Mouse (Mus musculus) lung, postnatal 10 days (tissue): ENCODE measurements around the gene Srprb.
A peak's percentile ranks its signal among the peaks of the same experiment; 100 is the strongest.
"Not testable (repeated sequence)": the region's sequence is repeated elsewhere in the genome, so short reads cannot be mapped to it uniquely, and the experiment has no call there.

Source experiments
- DNase-seq: peaks from one replicate; pipeline ENCODE4 v3.0.0; 2021

Srprb gene

DNA sequence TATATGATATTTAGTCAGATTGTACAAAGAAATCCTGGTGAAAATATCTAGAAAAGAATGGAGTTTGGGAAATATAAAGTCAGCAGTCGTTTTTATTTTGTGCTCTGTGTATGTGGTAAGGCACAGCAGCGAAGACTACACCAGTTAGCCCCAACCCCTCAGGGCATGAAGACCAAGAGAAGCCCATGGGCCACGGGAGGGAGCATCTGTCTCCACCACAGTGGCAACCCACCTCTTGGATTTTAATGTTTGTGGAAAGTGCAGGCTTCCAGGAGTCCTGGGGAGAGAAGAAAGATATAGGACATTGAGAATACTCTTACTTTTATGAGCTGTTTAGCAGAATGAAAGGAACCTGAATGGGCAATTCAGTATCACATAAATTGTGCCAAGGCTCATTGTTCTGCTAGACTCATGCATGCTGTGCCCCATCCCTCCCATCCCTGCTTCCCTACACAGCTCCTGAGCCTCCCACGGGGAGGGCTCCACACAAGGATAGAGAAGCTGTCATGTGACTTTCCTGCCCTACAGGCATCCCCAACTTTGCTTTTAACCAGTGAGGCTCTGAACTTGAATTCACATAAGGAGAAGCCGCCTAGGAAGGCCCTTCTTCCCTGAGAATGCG lies 7.0 kb upstream of the Srprb start:
- DNase-seq, result no peak

DNA sequence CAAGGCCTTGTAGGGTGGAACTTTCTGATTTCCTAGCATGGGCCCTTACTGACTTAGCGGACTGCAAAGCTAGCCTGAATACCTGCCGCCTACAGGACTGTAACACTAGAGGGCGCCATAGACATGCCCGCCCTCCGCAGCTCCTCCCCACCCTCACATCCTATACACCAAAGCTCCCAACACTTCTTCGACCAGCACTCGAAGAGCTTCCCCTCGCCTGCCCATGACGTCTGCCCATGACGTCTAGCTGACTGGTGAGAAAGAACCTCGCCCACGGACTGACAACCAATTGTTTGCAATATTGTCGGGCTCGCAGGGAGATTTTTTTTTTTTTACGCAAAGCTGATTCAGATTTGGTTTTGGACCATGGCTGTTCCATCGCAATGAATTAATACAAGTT lies 5.9 kb upstream of the Srprb start:
- DNase-seq, result peak; percentile 85

DNA sequence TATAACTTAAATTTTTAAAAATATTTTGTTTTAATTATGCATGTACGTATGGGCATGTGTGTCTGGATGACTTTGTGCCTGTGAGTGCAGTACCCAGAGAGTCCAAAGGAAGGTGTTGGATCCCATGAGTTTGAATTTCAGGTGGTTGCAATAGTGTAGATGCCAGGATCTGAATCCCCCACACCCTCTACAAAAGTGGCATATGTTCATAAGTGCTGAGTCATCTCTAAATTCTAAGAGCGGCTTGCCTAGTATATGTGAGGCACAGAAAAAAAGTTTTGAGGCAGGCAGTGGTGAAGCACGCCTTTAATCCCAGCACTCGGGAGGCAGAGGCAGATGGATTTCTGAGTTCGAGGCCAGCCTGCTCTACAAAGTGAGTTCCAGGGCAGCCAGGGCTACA lies 3.8 kb upstream of the Srprb start:
- DNase-seq, result no peak

DNA sequence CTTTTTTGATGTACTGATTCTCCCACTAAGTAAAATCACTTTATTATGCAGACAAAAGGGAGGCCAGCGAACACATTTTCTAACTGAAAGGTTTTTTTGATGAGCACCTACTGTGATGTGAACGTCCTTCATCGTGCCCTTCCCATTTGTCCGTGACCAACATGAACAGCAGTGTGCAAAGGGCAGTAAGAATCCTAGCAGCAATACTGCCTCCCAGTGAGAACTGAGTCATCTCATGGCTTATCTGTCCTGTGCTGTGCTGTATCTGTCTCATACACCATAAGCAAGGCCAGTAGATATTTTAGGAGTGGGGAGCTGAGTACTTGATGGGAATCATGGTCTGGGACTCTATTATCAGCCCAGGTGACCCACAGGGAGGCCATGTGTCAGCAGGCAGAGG lies 13.5 kb downstream of the Srprb start:
- DNase-seq, result no peak

DNA sequence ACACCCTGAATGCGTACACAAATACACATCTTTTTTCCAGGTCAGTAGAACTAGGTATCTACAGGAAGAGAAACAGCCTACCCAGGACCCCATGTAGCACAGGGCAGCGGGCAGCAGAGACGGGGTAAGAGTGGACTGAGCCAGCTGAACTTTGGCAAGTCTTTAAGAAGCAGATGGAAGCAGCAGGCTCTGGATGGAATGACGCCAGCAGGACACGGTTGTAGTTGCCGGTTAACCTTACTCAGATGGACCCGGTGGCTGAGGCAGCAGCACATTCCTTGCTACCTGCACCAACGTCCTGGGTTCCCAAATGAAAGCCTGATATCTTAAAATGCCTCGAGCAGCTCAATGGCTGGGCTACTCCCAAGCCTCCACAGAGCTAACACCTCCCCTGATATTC lies 15.2 kb downstream of the Srprb start:
- DNase-seq, result peak; percentile 58

DNA sequence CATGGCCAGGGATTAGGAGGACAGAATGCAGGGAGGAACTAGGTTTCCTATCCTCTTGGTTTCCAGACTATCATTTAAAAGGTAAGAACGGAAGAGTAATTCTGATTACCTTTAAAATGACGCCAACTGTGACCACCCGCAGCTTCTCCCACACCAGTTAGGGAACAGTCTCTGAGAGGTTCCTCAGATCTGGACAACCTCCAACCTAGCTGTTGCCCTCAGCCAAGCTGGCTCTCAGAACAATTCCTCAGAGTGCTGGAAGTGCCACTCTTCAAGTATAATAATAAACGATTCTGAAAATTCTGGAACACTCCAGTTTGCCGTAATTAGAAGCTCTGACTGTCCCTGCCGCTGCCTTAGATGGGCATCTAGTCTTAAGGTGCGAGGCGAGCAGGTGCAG lies 16.0 kb downstream of the Srprb start:
- DNase-seq, result peak; percentile 37

DNA sequence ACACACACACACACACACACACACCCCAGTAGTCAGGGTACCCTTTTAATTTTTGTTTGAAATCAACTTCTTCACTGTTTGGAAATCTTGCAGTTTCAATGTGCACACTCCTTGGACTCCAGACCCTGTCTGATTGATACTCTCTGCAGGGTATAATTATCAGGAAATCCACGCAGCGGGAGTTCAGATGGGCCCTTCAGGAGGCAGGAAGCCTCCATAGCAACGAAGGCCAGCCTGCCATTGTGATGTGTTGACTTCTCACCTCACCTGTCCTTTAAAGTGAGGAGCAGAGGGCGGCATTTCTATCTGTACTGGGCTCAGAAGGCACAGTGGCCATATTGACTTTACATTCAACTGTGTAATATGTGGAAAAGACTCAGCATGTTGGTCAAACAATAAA lies 17.1 kb downstream of the Srprb start:
- no peak for DNase-seq

DNA sequence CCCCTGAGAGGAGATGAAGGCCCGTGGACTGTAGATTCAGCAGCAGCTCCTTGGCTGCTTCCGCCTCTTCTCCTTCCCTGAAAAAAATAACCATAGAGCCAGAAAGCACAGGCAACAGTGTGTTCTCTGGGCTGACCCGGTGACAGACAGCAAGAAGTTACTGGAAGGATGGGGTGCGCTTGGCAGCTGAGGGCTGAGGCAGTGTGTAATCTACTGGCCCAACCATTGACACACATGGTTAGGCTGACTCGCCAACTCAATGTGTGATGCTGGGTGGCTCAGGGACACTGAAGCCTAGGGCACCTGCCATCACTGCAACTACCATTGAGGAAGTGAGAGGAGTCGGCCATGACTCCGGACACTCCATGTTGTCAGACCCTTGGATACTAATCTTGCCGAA lies 20.1 kb downstream of the Srprb start:
- no peak for DNase-seq

DNA sequence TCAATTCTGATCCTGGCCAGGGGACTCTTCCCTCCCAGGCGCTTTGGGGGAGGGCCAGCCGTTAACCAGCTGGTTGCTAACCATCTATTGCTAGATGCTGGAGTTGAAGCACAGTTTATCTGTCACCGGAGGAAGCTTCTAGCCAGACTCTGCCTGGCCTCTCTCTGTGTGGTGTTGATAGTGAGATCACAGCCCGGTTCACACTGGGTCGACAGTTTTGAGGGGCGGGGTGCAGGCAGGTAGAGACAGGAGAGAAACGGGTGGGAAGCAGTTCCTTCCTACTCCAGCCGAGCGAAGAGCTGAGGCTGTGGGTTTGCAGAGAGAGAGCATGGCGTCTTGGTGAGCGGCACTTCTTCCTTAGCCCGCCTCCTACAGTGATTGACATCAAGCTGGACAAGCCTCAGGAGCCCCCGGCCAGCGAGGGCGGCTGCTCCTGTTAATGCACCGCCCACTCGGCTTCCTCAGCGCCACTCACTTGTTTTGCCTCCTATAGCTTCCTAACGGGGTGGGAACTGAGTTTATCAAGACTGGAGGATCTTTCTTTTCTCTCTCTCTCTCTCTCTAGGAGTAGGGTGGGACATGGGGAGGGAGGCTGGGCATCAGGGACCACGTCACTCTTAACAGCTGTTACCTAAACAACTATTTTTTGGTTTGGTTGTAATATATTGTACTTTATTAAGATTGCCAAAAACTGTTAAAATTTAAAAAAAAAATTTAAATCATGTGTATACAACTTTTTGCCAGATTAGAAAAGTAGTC lies 21.0 kb downstream of the Srprb start:
- peak; percentile 91 for DNase-seq

DNA sequence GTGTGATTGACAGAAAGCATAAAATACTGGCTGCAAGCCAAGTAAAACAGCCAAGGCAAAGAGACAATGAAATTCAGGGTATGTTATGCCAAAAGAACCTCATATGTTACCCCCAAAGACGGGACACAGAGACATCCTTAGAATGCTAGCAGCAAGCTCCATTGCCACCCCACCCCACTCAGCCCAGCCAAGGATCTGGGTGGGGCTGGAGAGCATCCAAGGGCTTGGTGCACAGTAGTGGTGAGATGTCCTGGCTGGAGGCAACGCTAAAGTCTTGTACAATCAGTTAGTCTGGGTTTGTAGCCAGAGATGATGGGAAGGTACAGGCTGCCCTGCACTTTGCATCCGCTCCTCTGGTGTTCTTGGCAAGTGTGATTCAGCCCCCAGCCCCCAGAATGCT lies 21.6 kb downstream of the Srprb start:
- peak; percentile 78 for DNase-seq

DNA sequence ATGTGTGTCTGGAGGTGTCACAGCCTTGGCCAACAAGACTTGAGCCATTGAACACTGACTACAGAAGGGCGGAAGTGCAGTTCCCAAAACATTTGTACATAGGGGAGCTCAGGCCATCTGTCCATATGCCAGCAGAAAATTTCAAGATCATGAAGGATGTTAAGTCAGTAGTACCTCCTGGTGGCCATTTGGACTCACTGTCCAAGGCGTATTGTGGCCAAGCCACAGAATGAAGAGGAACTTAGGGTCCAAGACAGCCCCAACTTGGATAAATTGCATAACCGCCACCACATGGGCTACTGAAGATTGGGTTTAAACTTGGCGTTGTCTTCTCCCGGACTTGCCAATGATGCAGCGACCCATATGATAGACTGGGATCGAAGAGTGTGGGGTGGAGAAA lies 26.2 kb downstream of the Srprb start:
- DNase-seq, result no peak

DNA sequence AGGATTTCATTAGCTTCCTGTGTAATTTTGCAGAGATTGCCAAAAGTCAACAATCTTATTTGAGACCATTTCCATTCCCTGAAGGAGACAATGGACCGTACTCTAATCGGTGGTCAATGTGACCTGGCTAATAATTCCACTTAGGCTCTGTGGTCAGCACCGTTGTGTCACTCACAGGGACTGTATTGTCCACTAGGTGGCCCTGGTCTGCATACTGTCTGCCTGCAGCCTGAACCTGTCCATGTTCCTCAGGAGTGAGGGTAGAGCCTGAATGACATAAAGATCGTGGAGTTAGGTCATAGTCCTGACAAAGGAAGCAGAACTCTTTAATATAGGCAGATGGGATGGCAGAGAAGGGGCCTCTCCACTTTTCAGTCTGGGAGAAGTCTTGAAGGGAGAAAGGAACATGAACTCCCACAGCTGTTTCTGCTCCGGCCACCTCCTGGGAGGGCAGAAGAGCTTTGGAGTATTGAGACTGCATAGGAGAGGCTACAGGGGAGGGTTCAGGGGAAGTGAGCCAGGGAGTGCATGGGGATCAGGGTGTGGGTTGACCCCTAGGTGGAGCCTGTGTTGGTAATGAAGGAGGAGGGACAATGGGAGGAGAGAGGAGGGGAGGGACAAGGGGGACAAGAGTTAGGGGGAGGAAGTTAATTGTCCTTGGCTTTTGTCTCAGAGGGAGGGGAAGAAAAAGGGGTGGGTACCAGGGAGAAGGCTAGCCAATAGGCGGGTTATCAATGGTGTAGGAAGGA lies 27.0 kb downstream of the Srprb start:
- DNase-seq, result peak; percentile 64

DNA sequence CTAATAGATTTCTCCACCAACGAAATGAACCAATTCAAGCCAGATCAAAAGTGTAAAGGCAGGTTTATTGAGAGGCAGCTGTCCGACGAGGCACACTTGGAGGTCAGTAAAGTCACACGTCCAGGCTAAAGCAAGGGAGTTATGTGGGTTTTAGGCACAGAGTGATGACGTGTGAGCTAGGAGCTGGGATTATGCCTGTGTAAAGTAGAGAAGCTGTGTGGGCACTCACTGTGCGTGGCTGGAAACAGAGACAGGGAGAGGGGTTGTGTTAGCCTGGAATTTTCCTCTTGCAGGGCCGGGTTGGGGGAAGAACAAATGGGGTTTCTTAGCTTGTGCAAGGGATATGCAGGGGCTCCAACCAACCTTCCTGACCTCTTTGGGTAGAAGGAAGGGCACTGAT lies 33.2 kb downstream of the Srprb start:
- no peak for DNase-seq

DNA sequence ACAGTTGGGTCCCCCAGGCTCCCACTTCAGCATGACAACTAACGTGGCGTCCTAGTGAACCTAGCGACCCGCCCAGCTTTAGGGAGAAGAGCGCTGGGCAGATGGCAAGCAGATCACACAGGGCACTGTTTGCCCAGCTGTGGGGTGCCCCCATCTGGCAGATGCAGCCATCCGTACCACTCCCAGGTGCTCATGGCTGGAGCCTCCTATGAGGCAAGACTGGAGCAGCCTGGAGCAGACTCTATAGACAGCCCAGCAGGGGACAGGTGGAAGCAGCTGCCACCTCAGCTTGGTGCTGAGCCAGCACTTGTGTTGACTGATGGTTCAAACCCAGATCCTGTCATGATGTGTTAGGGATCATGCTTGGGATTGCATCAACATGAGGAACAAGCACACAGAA lies 33.9 kb downstream of the Srprb start:
- DNase-seq, result peak; percentile 34

DNA sequence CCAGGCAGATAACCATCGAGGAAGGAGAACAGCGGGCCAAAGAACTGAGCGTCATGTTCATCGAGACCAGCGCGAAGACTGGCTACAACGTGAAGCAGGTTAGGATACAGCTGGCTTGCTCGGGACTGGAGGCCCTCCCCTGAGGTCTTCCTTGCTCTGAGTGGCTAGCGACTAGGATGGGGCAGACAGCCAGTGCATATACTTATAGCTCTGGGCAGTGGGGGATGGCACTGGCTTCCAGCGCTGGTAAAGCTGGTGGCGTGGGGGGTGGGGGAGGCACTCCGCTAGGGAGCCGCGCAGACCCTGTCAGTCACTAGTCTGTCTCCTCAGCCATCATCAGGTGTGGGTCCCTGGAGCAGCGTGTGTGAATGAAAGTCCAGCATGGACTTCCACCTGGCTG lies 38.1 kb downstream of the Srprb start:
- no peak for DNase-seq

DNA sequence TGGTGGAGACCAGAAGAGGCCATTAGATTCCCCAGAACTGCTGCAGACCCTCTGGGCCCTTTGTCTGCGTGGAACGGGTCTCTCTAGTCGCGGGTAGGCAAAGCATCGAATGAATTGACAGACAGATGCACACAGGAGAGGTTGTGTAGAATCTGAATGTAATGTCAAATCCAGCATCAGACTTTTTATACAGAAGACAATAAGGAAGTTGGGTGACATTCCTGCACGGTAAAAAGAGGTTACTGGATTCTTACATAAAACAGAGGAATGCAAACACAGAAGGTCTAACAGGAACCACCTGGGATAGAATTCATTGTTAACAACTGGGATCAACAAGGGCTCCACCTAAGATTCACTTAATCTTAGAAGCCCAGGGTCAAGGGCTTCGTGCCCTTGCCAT lies 46.8 kb downstream of the Srprb start:
- not testable (repeated sequence) for DNase-seq

DNA sequence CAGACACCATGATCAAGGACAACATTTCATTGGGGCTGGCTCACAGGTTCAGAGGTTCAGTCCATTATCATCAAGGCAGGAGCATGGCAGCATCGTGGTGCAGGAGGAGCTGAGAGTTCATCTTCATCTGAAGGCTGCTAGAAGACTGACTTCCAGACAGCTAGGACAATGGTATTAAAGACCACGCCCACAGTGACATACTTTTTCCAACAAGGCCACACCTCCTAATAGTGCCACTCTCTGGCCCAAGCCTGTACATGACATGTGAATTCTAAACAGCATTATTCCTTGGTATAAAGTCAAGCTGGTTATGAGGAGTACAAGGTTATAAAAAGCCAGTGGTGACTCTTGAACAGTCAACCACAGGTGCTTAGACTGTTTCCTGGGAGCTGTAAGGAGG lies 47.4 kb downstream of the Srprb start:
- DNase-seq, result no peak

DNA sequence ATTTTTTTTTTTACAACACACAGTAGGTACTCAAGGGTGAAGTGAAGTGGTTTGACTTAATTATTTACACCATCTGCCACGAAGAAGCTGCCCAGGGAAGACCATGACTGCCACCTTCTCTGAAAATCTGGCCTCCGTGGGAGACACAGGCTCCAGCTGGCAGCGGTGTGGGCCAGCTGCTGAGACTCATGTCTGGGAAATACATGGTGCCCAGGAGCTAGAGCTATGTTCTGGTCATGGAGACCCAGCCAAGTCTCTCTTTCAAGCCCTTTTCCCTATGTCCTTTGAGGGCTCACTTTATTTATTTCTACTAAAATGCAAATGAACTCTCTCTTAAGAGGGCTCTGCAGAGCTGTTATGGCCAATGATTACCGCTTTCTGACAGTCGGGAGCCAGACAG lies 48.7 kb downstream of the Srprb start:
- DNase-seq, result no peak

DNA sequence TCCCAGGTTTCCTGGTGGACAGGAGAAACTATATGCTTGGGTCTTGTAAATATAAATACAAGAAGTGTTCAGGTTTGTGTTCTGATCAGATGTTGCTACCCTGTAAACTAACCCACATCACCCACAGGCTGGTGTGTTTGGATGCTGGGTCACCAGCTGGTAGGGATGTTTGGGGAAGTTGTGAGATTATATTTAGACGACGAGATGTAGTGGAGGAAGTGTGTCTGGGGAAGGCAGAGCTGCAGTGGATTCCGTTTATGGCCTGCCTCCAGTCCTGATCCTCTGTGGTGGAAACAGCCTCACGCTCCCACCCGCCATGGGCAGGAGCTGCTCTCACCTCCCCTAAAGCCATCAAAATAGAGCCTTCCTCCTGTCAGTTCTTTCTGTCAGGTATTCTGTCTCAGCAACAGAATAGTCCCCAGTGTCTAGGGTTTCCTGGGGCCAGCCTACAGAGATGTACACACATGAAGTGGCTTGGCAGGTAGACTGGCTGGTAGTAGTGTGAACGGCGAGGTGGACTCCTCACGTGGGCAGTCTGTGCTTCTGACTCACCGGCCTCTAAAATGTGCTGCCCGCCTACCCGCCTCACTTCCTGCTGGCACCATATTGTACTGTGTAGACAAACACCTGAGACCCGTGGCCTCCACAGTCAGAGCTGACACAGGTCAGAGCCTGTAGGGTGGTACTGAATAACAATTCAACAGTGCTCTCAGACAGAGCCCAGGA lies 52.7 kb downstream of the Srprb start:
- DNase-seq, result no peak

DNA sequence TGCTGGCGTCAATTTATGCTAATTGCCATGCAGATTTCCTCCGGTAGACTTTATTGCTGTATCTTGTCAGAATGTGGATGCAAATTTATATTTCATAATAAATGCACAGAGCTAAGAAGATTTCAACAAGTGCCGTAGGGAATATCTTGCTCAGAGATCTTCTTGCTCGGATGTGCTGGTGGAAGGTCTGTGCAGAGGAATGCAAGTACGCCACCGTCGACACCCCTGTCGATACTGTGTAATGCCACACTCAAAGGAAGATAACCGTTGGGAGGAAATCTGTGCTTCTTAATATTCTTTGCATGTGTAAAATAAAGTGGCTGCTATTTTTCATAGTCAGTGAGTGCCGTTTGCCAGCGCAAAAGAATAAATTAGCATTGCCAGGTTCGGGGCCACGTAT lies 54.8 kb downstream of the Srprb start:
- no peak for DNase-seq

DNA sequence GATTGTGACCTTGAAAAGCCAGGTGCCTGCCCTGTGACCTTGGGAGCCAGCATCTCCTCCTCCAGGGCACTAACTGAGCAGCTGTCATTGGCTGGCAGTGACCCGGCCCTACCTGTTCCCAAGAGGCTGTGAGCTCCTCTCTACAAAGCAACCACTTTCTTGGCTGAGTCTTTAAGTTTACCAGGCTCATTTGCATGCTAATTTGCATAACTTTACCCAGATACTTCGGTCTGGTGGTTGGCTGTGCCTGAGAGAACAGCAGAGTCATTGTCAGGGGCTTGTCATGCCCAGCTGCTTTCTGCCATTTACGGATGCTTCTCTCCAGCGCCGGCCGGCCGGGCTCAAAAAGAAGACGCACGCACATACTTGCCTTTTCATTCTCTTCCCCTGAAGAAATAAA lies 55.2 kb downstream of the Srprb start:
- DNase-seq, result peak; percentile 27

DNA sequence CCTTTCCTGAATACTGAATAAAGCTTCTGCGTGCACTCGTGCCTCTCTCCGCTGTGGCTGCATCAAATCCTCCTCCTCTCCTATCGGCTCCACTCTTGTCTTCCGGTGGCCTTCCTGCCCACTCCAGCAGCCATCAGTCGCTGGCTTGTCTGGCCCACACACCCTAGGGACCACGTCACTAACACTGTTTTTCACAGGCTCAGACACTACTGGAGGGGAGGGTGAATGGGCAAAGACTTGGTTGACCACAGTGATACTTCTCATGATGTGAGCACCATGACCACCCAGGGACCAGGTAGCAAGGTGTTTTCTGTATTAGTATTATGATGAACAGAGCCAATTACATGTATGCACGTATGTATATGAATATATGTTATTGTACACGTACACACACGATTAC lies 55.7 kb downstream of the Srprb start:
- no peak for DNase-seq

DNA sequence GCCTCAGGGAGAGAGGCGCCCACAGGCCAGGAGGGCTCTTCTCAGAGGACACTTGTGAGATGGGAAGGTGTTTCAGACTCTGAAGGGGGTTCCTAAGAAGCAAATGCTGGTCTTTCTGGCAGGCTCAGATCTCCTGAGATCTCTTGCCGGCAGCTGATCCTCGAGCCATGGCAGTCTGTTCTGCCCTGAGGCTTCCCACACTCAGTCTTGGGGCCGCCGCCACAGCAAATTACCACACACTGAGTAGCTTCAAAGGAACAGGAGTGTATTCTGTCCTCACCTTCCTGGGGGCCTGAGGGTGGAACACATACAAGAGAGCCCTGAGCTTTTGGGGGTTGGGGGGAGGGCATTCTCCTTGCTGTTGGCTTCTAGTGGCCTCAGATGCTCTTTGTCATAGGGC lies 56.6 kb downstream of the Srprb start:
- no peak for DNase-seq

DNA sequence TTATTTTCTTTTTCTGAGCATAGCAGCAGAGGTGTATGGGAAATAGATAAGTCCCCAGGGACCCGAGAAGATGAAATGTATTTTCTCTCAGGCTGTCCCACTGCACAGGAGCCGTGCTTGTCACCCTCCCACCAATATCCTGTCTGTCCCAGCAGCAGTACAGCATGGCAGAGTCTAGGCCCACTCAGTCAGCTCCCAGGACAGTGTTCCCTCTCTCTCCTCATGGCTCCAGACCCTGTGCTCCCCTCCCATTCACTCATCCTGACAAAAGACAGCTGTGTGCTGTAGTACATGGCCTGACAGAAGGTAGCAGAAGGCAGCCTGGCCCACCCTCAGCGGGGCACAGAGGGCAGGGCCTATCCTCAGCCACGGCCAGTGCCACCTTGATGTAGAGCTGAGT lies 58.1 kb downstream of the Srprb start:
- no peak for DNase-seq
